Mouse (Mus musculus) testis, adult 2 months (tissue): ENCODE measurements at regions not wholly inside any gene's neighbourhood (a gene's known extent, or its start where the extent isn't known, plus 50 kb on each side); places are given as distances from the start of the nearest gene placed in this dataset.

ENCODE experiments used
- H3K27ac ChIP-seq: fragments of 200-500 bp; 2 replicates; pipeline ENCODE4 v1.5.1; 2012; ENCODE audit warnings: low read depth, low read length; ENCODE audit not compliant: control insufficient read depth, insufficient read depth
- H3K27me3 ChIP-seq: fragments of 200-500 bp; 2 replicates; pipeline ENCODE4 v1.6.1; 2012; ENCODE audit warnings: mild to moderate bottlenecking, low read length, moderate library complexity; ENCODE audit not compliant: control insufficient read depth, insufficient read depth
- H3K36me3 ChIP-seq: fragments of 200-500 bp; 2 replicates; pipeline ENCODE4 v1.6.1; 2012; ENCODE audit warnings: mild to moderate bottlenecking, low read length; ENCODE audit not compliant: control insufficient read depth, insufficient read depth
- H3K4me1 ChIP-seq: fragments of 200-500 bp; 2 replicates; pipeline ENCODE4 v1.6.1; 2012; ENCODE audit warnings: low read length; ENCODE audit not compliant: control insufficient read depth, insufficient read depth
- H3K4me3 ChIP-seq: fragments of 200-500 bp; 2 replicates; pipeline ENCODE4 v1.5.1; 2012; ENCODE audit warnings: low read depth, mild to moderate bottlenecking, low read length, moderate library complexity, mixed read lengths; ENCODE audit not compliant: control insufficient read depth
- CTCF ChIP-seq: fragments of 200-500 bp; IDR thresholded peaks from 2 replicates; pipeline ENCODE4 v1.5.1; 2012; ENCODE audit warnings: low read depth, mild to moderate bottlenecking, inconsistent platforms, low read length, moderate library complexity; ENCODE audit not compliant: control insufficient read depth, insufficient read depth, insufficient replicate concordance
- POLR2A ChIP-seq: fragments of 200-500 bp; IDR thresholded peaks from 2 replicates; pipeline ENCODE4 v1.6.1; 2012; ENCODE audit warnings: low read depth, mild to moderate bottlenecking, inconsistent platforms, low read length, moderate library complexity; ENCODE audit not compliant: control insufficient read depth

DNA sequence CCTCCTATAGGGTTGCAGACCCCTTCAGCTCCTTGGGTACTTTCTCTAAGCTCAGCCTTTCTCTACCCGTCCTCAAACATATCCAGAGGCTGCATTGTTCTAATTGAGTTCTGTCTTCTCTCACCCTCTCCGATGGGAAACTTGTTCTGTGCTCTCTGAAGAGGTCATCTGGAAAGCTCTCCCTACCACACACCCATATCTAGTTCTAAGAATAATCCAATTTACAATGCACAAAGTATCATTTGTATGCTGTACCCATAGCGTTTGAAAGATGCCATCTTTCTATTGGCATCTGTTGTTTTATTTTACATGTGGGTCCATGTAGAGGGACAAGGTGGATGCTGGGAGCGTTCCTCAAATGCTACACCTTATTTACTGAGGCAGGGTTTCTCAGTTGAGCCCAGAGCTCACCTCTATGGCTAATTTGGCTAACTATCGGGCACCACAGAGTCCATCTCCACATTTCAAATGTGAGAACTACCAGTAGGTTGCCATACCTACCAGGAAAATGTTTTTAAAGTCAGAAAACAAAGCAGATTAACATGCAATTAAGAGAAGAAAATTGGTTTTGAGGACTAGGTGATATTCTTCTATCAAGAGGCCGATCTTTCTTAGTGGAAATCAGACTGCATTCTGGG lies 167.1 kb downstream of the Klf7 start:
- H3K36me3 ChIP-seq, result no peaks in the 10 kb centered on the region
- no peak overlapping the region for H3K4me3 ChIP-seq
- no peaks in the 10 kb centered on the region for H3K27me3 ChIP-seq
- no peaks in the 10 kb centered on the region for H3K4me1 ChIP-seq
- H3K27ac ChIP-seq, result no peak overlapping the region
- TF ChIP-seq POLR2A (no peak), CTCF (no peak)

DNA sequence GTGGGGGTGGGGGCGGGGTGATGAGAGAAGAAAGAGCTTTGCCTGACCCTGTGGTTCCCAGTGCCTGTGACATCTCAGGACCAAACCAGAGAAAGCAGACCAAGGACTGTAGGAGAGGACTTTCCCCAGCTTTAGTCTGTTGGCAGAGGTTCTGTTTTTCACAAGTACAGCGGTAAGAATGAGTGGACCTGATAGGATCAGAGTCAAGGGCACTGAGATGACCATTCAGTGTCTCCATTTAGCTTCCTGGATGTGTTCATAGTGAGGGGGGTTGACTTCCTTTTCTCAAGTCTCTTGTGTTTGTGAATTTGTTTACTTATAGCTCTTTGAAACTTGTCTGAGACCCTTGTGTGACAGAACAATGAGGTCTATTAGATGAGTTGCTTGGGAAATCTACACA lies 167.9 kb downstream of the Klf7 start:
- TF ChIP-seq CTCF (no peak), POLR2A (no peak)
- Histone ChIP-seq H3K27ac (no peak overlapping the region), H3K36me3 (no peaks in the 10 kb centered on the region), H3K27me3 (no peaks in the 10 kb centered on the region), H3K4me1 (no peaks in the 10 kb centered on the region), H3K4me3 (no peak overlapping the region)

DNA sequence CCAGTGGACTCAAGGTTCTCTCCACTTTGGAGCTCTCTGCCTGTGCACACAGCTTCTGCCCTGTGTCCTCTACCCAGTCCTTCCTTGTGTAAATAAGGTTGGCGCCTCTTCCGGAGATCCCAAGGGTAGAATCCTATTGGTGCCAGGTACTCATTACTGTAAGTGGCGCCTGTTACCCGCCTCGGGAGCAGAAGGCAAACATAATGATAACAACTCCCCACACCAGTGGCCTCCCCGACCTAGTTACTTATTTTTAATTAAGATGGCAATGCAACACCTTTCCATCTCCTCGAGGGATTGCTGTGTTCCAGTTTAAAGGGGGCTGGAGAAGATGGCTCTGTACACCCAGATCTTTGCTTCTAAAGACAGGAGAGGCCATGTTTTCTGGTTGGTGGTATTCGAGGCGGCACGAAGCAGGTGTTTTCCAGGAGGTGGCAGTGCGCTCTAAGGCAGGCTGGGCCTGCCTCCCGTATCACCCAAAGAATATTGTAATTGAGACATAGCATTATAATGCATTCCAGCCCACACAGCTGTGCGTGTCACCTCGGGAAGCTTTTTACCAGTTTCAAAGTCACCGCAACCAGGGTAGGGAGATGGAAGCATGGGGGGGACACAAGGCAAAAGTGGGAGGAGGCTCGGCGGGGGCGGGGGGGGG lies 168.7 kb downstream of the Klf7 start:
- H3K27ac ChIP-seq, result no peak overlapping the region
- no peak overlapping the region for H3K4me3 ChIP-seq
- TF ChIP-seq POLR2A (no peak), CTCF (peak; percentile 37; the same call in 1 of the 2 replicates)
- H3K36me3 ChIP-seq, result no peaks in the 10 kb centered on the region
- no peaks in the 10 kb centered on the region for H3K4me1 ChIP-seq
- H3K27me3 ChIP-seq, result no peaks in the 10 kb centered on the region

DNA sequence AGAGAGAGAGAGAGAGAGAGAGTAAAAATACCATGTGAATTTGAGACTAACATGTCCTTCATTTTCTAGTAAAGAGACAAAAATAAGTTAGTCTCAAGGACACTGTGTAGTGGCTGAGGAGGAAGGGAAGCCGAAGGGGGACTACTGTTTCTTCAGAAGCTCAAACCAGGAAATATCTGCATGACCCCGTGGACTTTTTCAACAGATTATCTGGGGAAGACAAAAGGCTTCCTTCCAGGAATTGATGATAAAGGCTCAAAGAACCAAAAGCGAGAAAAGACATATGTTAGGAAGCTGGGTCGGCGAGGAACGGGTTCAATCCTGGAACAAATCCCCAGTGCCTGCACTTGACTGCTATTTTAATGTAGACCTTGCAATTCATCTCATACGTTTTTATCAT lies 170.4 kb downstream of the Klf7 start:
- Histone ChIP-seq H3K27ac (no peak overlapping the region), H3K36me3 (no peaks in the 10 kb centered on the region)
- no peak for TF ChIP-seq POLR2A
- no peak for TF ChIP-seq CTCF

DNA sequence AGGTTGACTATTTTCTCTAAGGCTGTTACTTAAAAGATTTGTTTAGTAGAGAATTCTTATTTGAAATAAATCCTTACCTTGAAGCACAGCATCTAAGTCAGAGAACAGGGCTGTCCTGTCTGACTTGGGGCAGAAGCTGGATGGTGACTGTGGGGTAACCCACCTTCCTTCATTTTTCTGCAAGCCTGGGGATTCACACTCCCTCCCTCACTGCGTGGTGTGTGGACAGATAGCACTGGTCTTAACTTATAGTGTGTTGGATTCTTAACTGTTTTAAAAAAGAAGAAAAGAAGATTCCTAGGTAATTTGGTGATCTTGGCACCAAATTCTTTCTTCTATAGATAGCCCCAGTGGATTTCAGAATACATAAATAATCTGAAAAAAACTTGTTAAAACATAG lies 174.8 kb downstream of the Klf7 start:
- Histone ChIP-seq H3K4me3 (no peak overlapping the region), H3K4me1 (no peaks in the 10 kb centered on the region), H3K27me3 (no peaks in the 10 kb centered on the region), H3K27ac (no peak overlapping the region), H3K36me3 (no peaks in the 10 kb centered on the region)
- no peak for TF ChIP-seq CTCF
- no peak for TF ChIP-seq POLR2A

More for the DNA sequence above, 170.4 kb downstream of the Klf7 start:
- Histone ChIP-seq H3K4me3 (no peak overlapping the region), H3K27me3 (no peaks in the 10 kb centered on the region), H3K4me1 (no peaks in the 10 kb centered on the region)

DNA sequence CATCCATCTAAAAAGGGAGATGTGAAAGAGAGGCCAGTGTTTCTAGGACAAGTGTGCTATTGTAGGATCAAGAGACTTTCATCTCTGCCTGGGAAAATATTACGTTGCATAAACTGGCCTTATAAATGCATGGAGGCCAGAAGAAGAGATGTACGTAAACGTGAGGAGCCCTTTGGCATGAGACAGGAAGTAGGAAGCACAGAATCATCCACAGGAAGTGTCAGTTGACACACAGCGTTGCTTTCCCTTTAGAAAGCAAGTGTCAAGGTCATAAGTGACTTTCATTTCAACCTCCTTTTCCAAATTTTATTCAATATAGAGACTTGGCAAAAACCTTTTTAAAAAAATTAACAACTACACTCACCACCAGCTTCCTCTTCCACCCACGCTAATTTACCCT lies 175.2 kb downstream of the Klf7 start:
- no peaks in the 10 kb centered on the region for H3K27me3 ChIP-seq
- H3K4me1 ChIP-seq, result no peaks in the 10 kb centered on the region
- no peak overlapping the region for H3K27ac ChIP-seq
- H3K36me3 ChIP-seq, result no peaks in the 10 kb centered on the region
- no peak overlapping the region for H3K4me3 ChIP-seq
- TF ChIP-seq POLR2A (no peak), CTCF (no peak)

DNA sequence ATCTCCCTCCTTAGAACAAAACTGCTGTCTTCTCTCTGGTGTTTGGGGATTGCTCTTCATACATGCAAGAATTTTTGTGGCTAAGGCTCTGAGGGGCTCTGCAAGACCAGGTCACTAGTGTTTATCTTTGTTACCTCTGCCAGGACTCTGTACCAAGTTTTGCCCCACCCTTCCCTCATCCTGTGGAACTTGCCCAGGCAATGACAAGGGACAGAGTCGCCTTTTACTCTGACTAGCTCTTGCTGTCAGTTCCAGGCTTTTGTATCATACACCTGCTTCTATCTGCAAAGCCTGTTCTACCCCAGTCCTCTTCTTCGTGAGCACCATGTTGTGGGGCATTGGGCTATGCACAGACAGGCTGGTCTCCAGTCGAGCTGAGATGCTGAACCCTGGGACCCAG lies 175.7 kb upstream of the 4933402D24Rik start:
- no peaks in the 10 kb centered on the region for H3K27me3 ChIP-seq
- no peaks in the 10 kb centered on the region for H3K4me1 ChIP-seq
- H3K36me3 ChIP-seq, result no peaks in the 10 kb centered on the region
- TF ChIP-seq POLR2A (no peak), CTCF (no peak)
- H3K4me3 ChIP-seq, result no peak overlapping the region
- H3K27ac ChIP-seq, result no peak overlapping the region

DNA sequence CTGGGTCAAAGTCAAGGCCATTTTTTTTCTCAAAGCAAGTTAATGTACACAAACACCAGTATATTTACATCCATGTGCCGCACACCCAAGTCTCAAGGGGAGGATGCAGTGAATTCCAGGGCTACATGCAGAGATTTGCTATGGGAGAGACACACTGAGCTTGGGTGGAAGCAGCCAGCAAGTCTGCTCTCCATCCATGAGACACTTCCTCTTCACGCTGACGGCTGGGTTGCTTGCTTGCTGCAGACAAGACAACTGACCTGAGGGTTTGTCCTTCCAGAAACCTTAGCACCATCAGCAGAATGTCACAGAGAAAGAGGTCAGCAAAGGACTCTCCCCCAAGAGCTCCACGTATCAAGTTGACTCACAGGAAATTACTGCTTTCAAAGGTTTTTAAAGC lies 169.3 kb upstream of the 4933402D24Rik start:
- TF ChIP-seq POLR2A, result no peak
- TF ChIP-seq CTCF, result no peak
- H3K4me3 ChIP-seq, result no peak overlapping the region
- H3K4me1 ChIP-seq, result no peaks in the 10 kb centered on the region
- no peaks in the 10 kb centered on the region for H3K27me3 ChIP-seq
- no peak overlapping the region for H3K27ac ChIP-seq
- no peaks in the 10 kb centered on the region for H3K36me3 ChIP-seq
